9 mouse cellular contexts compared by ENCODE assay signal in genomic region chr9:20990861-20991260, GRCm38 (mm10). TPM values are rescaled to one million over a fixed set of nuclear protein-coding genes. Genes with fewer than 3 reads are reported as not detected.
DNase-seq lines count a peak whose midpoint lies in the region; ATAC-seq and TF ChIP-seq lines count a peak whose summit lies in the region.
"Had no signal": no experiment of that assay in that cellular context is flagged by ENCODE, and none has a peak within 500 bp of the region (broad histone marks: within the 10 kb centered on the region; RNA-seq: fewer than 3 reads in every experiment).

No protein-coding gene starts in this region.

- H3K27me3 ChIP-seq in hindbrain, embryonic 12.5 days = no peaks in the 10 kb centered on the region
- no peaks in the 10 kb centered on the region for H3K27me3 ChIP-seq in limb, embryonic 14.5 days (ENCODE audit: control insufficient read depth, insufficient read depth, low read length)
- no peaks in the 10 kb centered on the region for H3K27me3 ChIP-seq in neural tube, embryonic 12.5 days (replicated peaks)

- no peak overlapping the region for H3K9ac ChIP-seq in hindbrain, embryonic 12.5 days
- H3K9ac ChIP-seq in limb, embryonic 14.5 days (ENCODE audit: low read depth, low read length, severe bottlenecking) = peak overlapping the region; percentile 28; the same call in 1 of the 2 replicates
- H3K9ac ChIP-seq in neural tube, embryonic 12.5 days = no peak overlapping the region

- no peak for TF ChIP-seq POLR2A in limb, embryonic 14.5 days (IDR thresholded peaks at IDR 0.05; ENCODE audit: borderline replicate concordance, extremely low read depth, insufficient read depth, insufficient read length)

- no peak for ATAC-seq in hindbrain, embryonic 12.5 days (ENCODE audit: low FRiP score)
- ATAC-seq in limb, embryonic 14.5 days (ENCODE audit: low FRiP score, low read depth) = peak; percentile 38; the same call in 1 of the 2 replicates
- no peak for ATAC-seq in neural tube, embryonic 12.5 days (ENCODE audit: low FRiP score, low read depth)

- H3K36me3 ChIP-seq in hindbrain, embryonic 12.5 days = no peaks in the 10 kb centered on the region
- no peaks in the 10 kb centered on the region for H3K36me3 ChIP-seq in limb, embryonic 14.5 days (ENCODE audit: control insufficient read depth, insufficient read depth, low read length)
- H3K36me3 ChIP-seq in neural tube, embryonic 12.5 days = no peaks in the 10 kb centered on the region

- no peak overlapping the region for H3K4me3 ChIP-seq in hindbrain, embryonic 12.5 days
- 0 out of 2 replicates have a peak overlapping the region, but pooled peaks have one; percentile 6 for H3K4me3 ChIP-seq in limb, embryonic 14.5 days (replicated peaks; ENCODE audit: low read length)
- H3K4me3 ChIP-seq in neural tube, embryonic 12.5 days = no peak overlapping the region

- no peak overlapping the region for H3K27ac ChIP-seq in hindbrain, embryonic 12.5 days
- H3K27ac ChIP-seq in limb, embryonic 14.5 days (replicated peaks; ENCODE audit: low read depth, low read length) = peak overlapping the region; percentile 61
- H3K27ac ChIP-seq in neural tube, embryonic 12.5 days = no peak overlapping the region
- H3K27ac ChIP-seq: macrophage had no signal

- DNase-seq in thymus, postnatal 14 days = peak; percentile 31
- no peak for DNase-seq in thymus, adult 18-20 months
- peak; percentile 86 for DNase-seq in limb, embryonic 14.5 days (ENCODE audit: low spot score)
- DNase-seq in ovary, postnatal 10 days (ENCODE audit: low spot score) = no peak
- DNase-seq in cerebellum, postnatal 4 days (ENCODE audit: low spot score in 2 of 2) = no peak
- DNase-seq in right cerebral cortex, postnatal 25 days = no peak

- WGBS in hindbrain, embryonic 12.5 days = 4% methylated on average over 10 of the region's 10 CpGs
- WGBS in limb, embryonic 14.5 days = 4% methylated on average over 10 of the region's 10 CpGs
- 5% methylated on average over 10 of the region's 10 CpGs for WGBS in neural tube, embryonic 12.5 days

- peaks cover 5% of the 10 kb centered on the region for H3K4me1 ChIP-seq in hindbrain, embryonic 12.5 days
- peaks cover 31% of the 10 kb centered on the region for H3K4me1 ChIP-seq in limb, embryonic 14.5 days (ENCODE audit: control insufficient read depth, insufficient read depth, low read length)
- no peaks in the 10 kb centered on the region for H3K4me1 ChIP-seq in neural tube, embryonic 12.5 days

- H3K4me2 ChIP-seq in hindbrain, embryonic 12.5 days (replicated peaks) = peak overlapping the region; percentile 19; the same call in 1 of the 2 replicates
- H3K4me2 ChIP-seq in limb, embryonic 14.5 days (replicated peaks; ENCODE audit: low read depth, low read length, severe bottlenecking) = peak overlapping the region; percentile 22; the same call in 1 of the 2 replicates
- H3K4me2 ChIP-seq in neural tube, embryonic 12.5 days (replicated peaks) = peak overlapping the region; percentile 16; the same call in 1 of the 2 replicates

- H3K9me3 ChIP-seq in hindbrain, embryonic 12.5 days (replicated peaks) = no peaks in the 10 kb centered on the region
- H3K9me3 ChIP-seq in limb, embryonic 14.5 days (ENCODE audit: control insufficient read depth, low read length) = no peaks in the 10 kb centered on the region
- no peaks in the 10 kb centered on the region for H3K9me3 ChIP-seq in neural tube, embryonic 12.5 days

RNA-seq across cellular contexts. Expression of gene Mrpl4, which starts 11.7 kb away (rescaled TPM):
- 103 and 106 TPM in 2 replicates for polyA plus RNA-seq in hindbrain, embryonic 12.5 days (2016; fragmentation: Nextera tagmentation; extraction: Ambion mirVana)
- 89.0 and 114 TPM in 2 replicates for polyA plus RNA-seq in limb, embryonic 14.5 days (2012; rRNA removed)
- polyA plus RNA-seq in limb, embryonic 14.5 days (2014; fragmentation: Nextera tagmentation; extraction: Ambion mirVana) = 115 and 118 TPM in 2 replicates
- 116 and 121 TPM in 2 replicates for polyA plus RNA-seq in neural tube, embryonic 12.5 days (2016; fragmentation: Nextera tagmentation; extraction: Ambion mirVana)

RNA-seq across cellular contexts. Expression of gene S1pr2, which starts 14.3 kb away (rescaled TPM):
- 22.1 and 26.5 TPM in 2 replicates for polyA plus RNA-seq in hindbrain, embryonic 12.5 days (2016; fragmentation: Nextera tagmentation; extraction: Ambion mirVana)
- polyA plus RNA-seq in limb, embryonic 14.5 days (2012; rRNA removed) = 28.3 and 37.6 TPM in 2 replicates
- 59.9 and 67.9 TPM in 2 replicates for polyA plus RNA-seq in limb, embryonic 14.5 days (2014; fragmentation: Nextera tagmentation; extraction: Ambion mirVana)
- 17.7 and 19.5 TPM in 2 replicates for polyA plus RNA-seq in neural tube, embryonic 12.5 days (2016; fragmentation: Nextera tagmentation; extraction: Ambion mirVana)

RNA-seq across cellular contexts. Expression of gene Icam1, which starts 24.9 kb away (rescaled TPM):
- polyA plus RNA-seq in hindbrain, embryonic 12.5 days (2016; fragmentation: Nextera tagmentation; extraction: Ambion mirVana) = 5.2 and 5.5 TPM in 2 replicates
- polyA plus RNA-seq in limb, embryonic 14.5 days (2012; rRNA removed) = 15.5 and 16.6 TPM in 2 replicates
- 18.3 and 21.2 TPM in 2 replicates for polyA plus RNA-seq in limb, embryonic 14.5 days (2014; fragmentation: Nextera tagmentation; extraction: Ambion mirVana)
- polyA plus RNA-seq in neural tube, embryonic 12.5 days (2016; fragmentation: Nextera tagmentation; extraction: Ambion mirVana) = 5.0 and 5.8 TPM in 2 replicates

RNA-seq across cellular contexts. Expression of gene Dnmt1, which starts 31.2 kb away (rescaled TPM):
- polyA plus RNA-seq in hindbrain, embryonic 12.5 days (2016; fragmentation: Nextera tagmentation; extraction: Ambion mirVana) = 95.2 and 102 TPM in 2 replicates
- 115 and 118 TPM in 2 replicates for polyA plus RNA-seq in limb, embryonic 14.5 days (2012; rRNA removed)
- 60.9 and 62.0 TPM in 2 replicates for polyA plus RNA-seq in limb, embryonic 14.5 days (2014; fragmentation: Nextera tagmentation; extraction: Ambion mirVana)
- 89.4 and 92.4 TPM in 2 replicates for polyA plus RNA-seq in neural tube, embryonic 12.5 days (2016; fragmentation: Nextera tagmentation; extraction: Ambion mirVana)

RNA-seq across cellular contexts. Expression of gene Icam4, which starts 38.3 kb away (rescaled TPM):
- 1.7 and 2.1 TPM in 2 replicates for polyA plus RNA-seq in hindbrain, embryonic 12.5 days (2016; fragmentation: Nextera tagmentation; extraction: Ambion mirVana)
- 0.26 and 0.47 TPM in 2 replicates for polyA plus RNA-seq in limb, embryonic 14.5 days (2012; rRNA removed)
- polyA plus RNA-seq in limb, embryonic 14.5 days (2014; fragmentation: Nextera tagmentation; extraction: Ambion mirVana) = 0.99 and 1.3 TPM in 2 replicates
- polyA plus RNA-seq in neural tube, embryonic 12.5 days (2016; fragmentation: Nextera tagmentation; extraction: Ambion mirVana) = 1.6 and 2.1 TPM in 2 replicates
- polyA plus RNA-seq: macrophage had no signal

Comparison
In these comparisons a context has a peak if more than half of its experiments do, and no peak if none do; other contexts are left out.
1. DNase-seq: peak in thymus, postnatal 14 days (single experiment) and limb, embryonic 14.5 days (single experiment); none in thymus, adult 18-20 months (0 of 2), ovary, postnatal 10 days (single experiment), cerebellum, postnatal 4 days (0 of 2) and right cerebral cortex, postnatal 25 days (single experiment).
2. Peak in every context shown above with its lines, with median percentiles within 50 percentile points of each other: H3K4me2 ChIP-seq.